Mouse (Mus musculus): ENCODE data around the gene Faiml.

The Faiml gene

GRCm38 (mm10) chr9:99237139-99237538 is at the start of gene Faiml:
TSS of gene Faiml (minus strand) at chr9:99237239.
- no peak for DNase-seq (ENCODE audit: low spot score)

- DNase-seq (ENCODE audit: low spot score): no peak
Observed at GRCm38 (mm10) chr9:99258891-99259290, 21.9 kb upstream of the Faiml start.

GRCm38 (mm10) chr9:99256821-99257220 is 19.8 kb upstream of the Faiml start:
- DNase-seq (ENCODE audit: low spot score): no peak

- no peak for DNase-seq (ENCODE audit: low spot score)
Observed at GRCm38 (mm10) chr9:99256206-99256605, 19.2 kb upstream of the Faiml start.

- DNase-seq (ENCODE audit: low spot score): no peak
Observed at GRCm38 (mm10) chr9:99253861-99254260, 16.8 kb upstream of the Faiml start.

GRCm38 (mm10) chr9:99248906-99249305 is 11.9 kb upstream of the Faiml start:
- DNase-seq (ENCODE audit: low spot score): no peak

- no peak for DNase-seq (ENCODE audit: low spot score)
Observed at GRCm38 (mm10) chr9:99248304-99248703, 11.3 kb upstream of the Faiml start.

GRCm38 (mm10) chr9:99243895-99244293 is 6.9 kb upstream of the Faiml start:
- peak; percentile 9 for DNase-seq (ENCODE audit: low spot score)

- peak; percentile 97 for DNase-seq (ENCODE audit: low spot score)
Observed at GRCm38 (mm10) chr9:99243190-99243894, 6.3 kb upstream of the Faiml start, which contains the start of gene Cep70. TSS of gene Cep70 (plus strand) at chr9:99243367.

- peak; percentile 13 for DNase-seq (ENCODE audit: low spot score)
Observed at GRCm38 (mm10) chr9:99242533-99243189, 5.6 kb upstream of the Faiml start.

- DNase-seq (ENCODE audit: low spot score): peak; percentile 76
Observed at GRCm38 (mm10) chr9:99242035-99242434, 5.0 kb upstream of the Faiml start.

- DNase-seq (ENCODE audit: low spot score): no peak
Observed at GRCm38 (mm10) chr9:99240571-99240970, 3.5 kb upstream of the Faiml start.

GRCm38 (mm10) chr9:99239256-99239655 is 2.2 kb upstream of the Faiml start:
- no peak for DNase-seq (ENCODE audit: low spot score)

- no peak for DNase-seq (ENCODE audit: low spot score)
Observed at GRCm38 (mm10) chr9:99238276-99238675, 1.2 kb upstream of the Faiml start.

- DNase-seq (ENCODE audit: low spot score): no peak
Observed at GRCm38 (mm10) chr9:99229450-99229849, 7.6 kb downstream of the Faiml start.

GRCm38 (mm10) chr9:99224583-99224982 is 12.5 kb downstream of the Faiml start:
- no peak for DNase-seq (ENCODE audit: low spot score)

- DNase-seq (ENCODE audit: low spot score): no peak
Observed at GRCm38 (mm10) chr9:99221636-99222035, 15.4 kb downstream of the Faiml start.

GRCm38 (mm10) chr9:99217999-99218719 is 18.9 kb downstream of the Faiml start:
- peak; percentile 55 for DNase-seq (ENCODE audit: low spot score)

GRCm38 (mm10) chr9:99216182-99216581 is 20.9 kb downstream of the Faiml start:
- no peak for DNase-seq (ENCODE audit: low spot score)

GRCm38 (mm10) chr9:99212643-99213042 is 24.4 kb downstream of the Faiml start:
- DNase-seq (ENCODE audit: low spot score): no peak

GRCm38 (mm10) chr9:99183043-99183670 is 53.9 kb downstream of the Faiml start:
- DNase-seq (ENCODE audit: low spot score): no peak

- DNase-seq (ENCODE audit: low spot score): no peak
Observed at GRCm38 (mm10) chr9:99182121-99182520, 54.9 kb downstream of the Faiml start.
